Mouse (Mus musculus): ENCODE data around the gene Washc4. TPM values are rescaled to one million over a fixed set of nuclear protein-coding genes. Genes with fewer than 3 reads are reported as not detected.

Washc4 gene
- total and polyA plus RNA-seq, 3 experiments: 2.3 to 61.5 (median 46.0) TPM

GRCm38 (mm10) chr10:83629878-83630277 is 86.3 kb downstream of the Washc4 start:
- Histone ChIP-seq H3K27me3 (ENCODE audit: insufficient read depth, low read length) (peaks cover 47% of the 10 kb centered on the region), H3K36me3 (replicated peaks) (no peaks in the 10 kb centered on the region)

GRCm38 (mm10) chr10:83630899-83631298 is 87.3 kb downstream of the Washc4 start:
- H3K36me3 ChIP-seq (replicated peaks): no peaks in the 10 kb centered on the region

More at GRCm38 (mm10) chr10:83629878-83630277, 86.3 kb downstream of the Washc4 start:
- DNase-seq (ENCODE audit: low spot score) (no peak), ATAC-seq (ENCODE audit: extremely low read depth, insufficient number of reproducible peaks, low FRiP score, poor library complexity, severe bottlenecking) (no peak)
- TF ChIP-seq GATA2 (IDR thresholded peaks at IDR 0.05; ENCODE audit: borderline replicate concordance, low read depth, low read length) (no peak), TAL1 (conservative IDR thresholded peaks at IDR 0.05; ENCODE audit: low read depth, low read length) (no peak), CTCF (IDR thresholded peaks at IDR 0.05; ENCODE audit: low read depth, low read length) (no peak), GATA1 (IDR thresholded peaks at IDR 0.05; ENCODE audit: borderline replicate concordance, low read length) (no peak), POLR2AphosphoS5 (IDR thresholded peaks at IDR 0.05; ENCODE audit: insufficient replicate concordance, low read depth, low read length) (no peak)
- Histone ChIP-seq H3K4me3 (ENCODE audit: low read depth, low read length) (no peak overlapping the region), H3K4me1 (ENCODE audit: insufficient read depth, low read depth, low read length) (peaks cover 5% of the 10 kb centered on the region; the same call in 1 of the 2 replicates), H3K9me3 (replicated peaks) (no peaks in the 10 kb centered on the region)

GRCm38 (mm10) chr10:83631775-83632174 is 88.2 kb downstream of the Washc4 start:
- Histone ChIP-seq H3K36me3 (replicated peaks) (no peaks in the 10 kb centered on the region), H3K4me3 (ENCODE audit: low read depth, low read length) (no peak overlapping the region), H3K9me3 (replicated peaks) (no peaks in the 10 kb centered on the region), H3K27me3 (ENCODE audit: insufficient read depth, low read length) (peaks cover 43% of the 10 kb centered on the region), H3K4me1 (ENCODE audit: insufficient read depth, low read depth, low read length) (peaks cover 5% of the 10 kb centered on the region; the same call in 1 of the 2 replicates)
- no peak for ATAC-seq (ENCODE audit: extremely low read depth, insufficient number of reproducible peaks, low FRiP score, poor library complexity, severe bottlenecking)
- TF ChIP-seq GATA1 (IDR thresholded peaks at IDR 0.05; ENCODE audit: borderline replicate concordance, low read length): no peak
- no peak for TF ChIP-seq GATA2 (IDR thresholded peaks at IDR 0.05; ENCODE audit: borderline replicate concordance, low read depth, low read length)
- TF ChIP-seq CTCF (IDR thresholded peaks at IDR 0.05; ENCODE audit: low read depth, low read length): no peak
- no peak for TF ChIP-seq TAL1 (conservative IDR thresholded peaks at IDR 0.05; ENCODE audit: low read depth, low read length)
- TF ChIP-seq POLR2AphosphoS5 (IDR thresholded peaks at IDR 0.05; ENCODE audit: insufficient replicate concordance, low read depth, low read length): no peak
- DNase-seq (ENCODE audit: low spot score): no peak

More at GRCm38 (mm10) chr10:83630899-83631298, 87.3 kb downstream of the Washc4 start:
- Histone ChIP-seq H3K9me3 (replicated peaks) (no peaks in the 10 kb centered on the region), H3K27me3 (ENCODE audit: insufficient read depth, low read length) (peaks cover 43% of the 10 kb centered on the region), H3K4me1 (ENCODE audit: insufficient read depth, low read depth, low read length) (peaks cover 5% of the 10 kb centered on the region; the same call in 1 of the 2 replicates), H3K4me3 (ENCODE audit: low read depth, low read length) (no peak overlapping the region)
- ATAC-seq (ENCODE audit: extremely low read depth, insufficient number of reproducible peaks, low FRiP score, poor library complexity, severe bottlenecking) (no peak), DNase-seq (ENCODE audit: low spot score) (no peak)
- TF ChIP-seq CTCF (IDR thresholded peaks at IDR 0.05; ENCODE audit: low read depth, low read length): no peak
- TF ChIP-seq GATA1 (IDR thresholded peaks at IDR 0.05; ENCODE audit: borderline replicate concordance, low read length): no peak
- TF ChIP-seq TAL1 (conservative IDR thresholded peaks at IDR 0.05; ENCODE audit: low read depth, low read length): no peak
- TF ChIP-seq POLR2AphosphoS5 (IDR thresholded peaks at IDR 0.05; ENCODE audit: insufficient replicate concordance, low read depth, low read length): no peak
- TF ChIP-seq GATA2 (IDR thresholded peaks at IDR 0.05; ENCODE audit: borderline replicate concordance, low read depth, low read length): no peak

GRCm38 (mm10) chr10:83632806-83633374 is 89.3 kb downstream of the Washc4 start:
- H3K36me3 ChIP-seq (replicated peaks): no peaks in the 10 kb centered on the region
- H3K27me3 ChIP-seq (ENCODE audit: insufficient read depth, low read length): peaks cover 47% of the 10 kb centered on the region
- H3K9me3 ChIP-seq (replicated peaks): no peaks in the 10 kb centered on the region
- DNase-seq (ENCODE audit: low spot score) (no peak), ATAC-seq (ENCODE audit: extremely low read depth, insufficient number of reproducible peaks, low FRiP score, poor library complexity, severe bottlenecking) (no peak)
- H3K4me3 ChIP-seq (ENCODE audit: low read depth, low read length): no peak overlapping the region
- no peak for TF ChIP-seq POLR2AphosphoS5 (IDR thresholded peaks at IDR 0.05; ENCODE audit: insufficient replicate concordance, low read depth, low read length)
- TF ChIP-seq CTCF (IDR thresholded peaks at IDR 0.05; ENCODE audit: low read depth, low read length): no peak
- no peak for TF ChIP-seq GATA2 (IDR thresholded peaks at IDR 0.05; ENCODE audit: borderline replicate concordance, low read depth, low read length)
- TF ChIP-seq GATA1 (IDR thresholded peaks at IDR 0.05; ENCODE audit: borderline replicate concordance, low read length): no peak
- TF ChIP-seq TAL1 (conservative IDR thresholded peaks at IDR 0.05; ENCODE audit: low read depth, low read length): no peak
- peaks cover 5% of the 10 kb centered on the region; the same call in 1 of the 2 replicates for H3K4me1 ChIP-seq (ENCODE audit: insufficient read depth, low read depth, low read length)

GRCm38 (mm10) chr10:83634461-83634860 is 90.9 kb downstream of the Washc4 start:
- Histone ChIP-seq H3K27me3 (ENCODE audit: insufficient read depth, low read length) (peaks cover 44% of the 10 kb centered on the region), H3K4me3 (ENCODE audit: low read depth, low read length) (no peak overlapping the region)

GRCm38 (mm10) chr10:83636191-83636590 is 92.6 kb downstream of the Washc4 start:
- TF ChIP-seq CTCF (IDR thresholded peaks at IDR 0.05; ENCODE audit: low read depth, low read length) (no peak), TAL1 (conservative IDR thresholded peaks at IDR 0.05; ENCODE audit: low read depth, low read length) (no peak), GATA2 (IDR thresholded peaks at IDR 0.05; ENCODE audit: borderline replicate concordance, low read depth, low read length) (no peak), POLR2AphosphoS5 (IDR thresholded peaks at IDR 0.05; ENCODE audit: insufficient replicate concordance, low read depth, low read length) (no peak), GATA1 (IDR thresholded peaks at IDR 0.05; ENCODE audit: borderline replicate concordance, low read length) (no peak)
- peaks cover 43% of the 10 kb centered on the region for H3K27me3 ChIP-seq (ENCODE audit: insufficient read depth, low read length)
- no peak overlapping the region for H3K4me3 ChIP-seq (ENCODE audit: low read depth, low read length)
- no peaks in the 10 kb centered on the region for H3K9me3 ChIP-seq (replicated peaks)
- H3K4me1 ChIP-seq (ENCODE audit: insufficient read depth, low read depth, low read length): peaks cover 5% of the 10 kb centered on the region; the same call in 1 of the 2 replicates
- no peaks in the 10 kb centered on the region for H3K36me3 ChIP-seq (replicated peaks)
- ATAC-seq (ENCODE audit: extremely low read depth, insufficient number of reproducible peaks, low FRiP score, poor library complexity, severe bottlenecking): no peak
- no peak for DNase-seq (ENCODE audit: low spot score)

More at GRCm38 (mm10) chr10:83634461-83634860, 90.9 kb downstream of the Washc4 start:
- Histone ChIP-seq H3K36me3 (replicated peaks) (no peaks in the 10 kb centered on the region), H3K9me3 (replicated peaks) (no peaks in the 10 kb centered on the region), H3K4me1 (ENCODE audit: insufficient read depth, low read depth, low read length) (peaks cover 5% of the 10 kb centered on the region; the same call in 1 of the 2 replicates)
- TF ChIP-seq CTCF (IDR thresholded peaks at IDR 0.05; ENCODE audit: low read depth, low read length) (no peak), GATA2 (IDR thresholded peaks at IDR 0.05; ENCODE audit: borderline replicate concordance, low read depth, low read length) (no peak), TAL1 (conservative IDR thresholded peaks at IDR 0.05; ENCODE audit: low read depth, low read length) (no peak), GATA1 (IDR thresholded peaks at IDR 0.05; ENCODE audit: borderline replicate concordance, low read length) (no peak), POLR2AphosphoS5 (IDR thresholded peaks at IDR 0.05; ENCODE audit: insufficient replicate concordance, low read depth, low read length) (no peak)
- peak; percentile 46; the same call in 1 of the 2 replicates for ATAC-seq (ENCODE audit: extremely low read depth, insufficient number of reproducible peaks, low FRiP score, poor library complexity, severe bottlenecking)
- DNase-seq (ENCODE audit: low spot score): no peak
